In the genomic region with DNA sequence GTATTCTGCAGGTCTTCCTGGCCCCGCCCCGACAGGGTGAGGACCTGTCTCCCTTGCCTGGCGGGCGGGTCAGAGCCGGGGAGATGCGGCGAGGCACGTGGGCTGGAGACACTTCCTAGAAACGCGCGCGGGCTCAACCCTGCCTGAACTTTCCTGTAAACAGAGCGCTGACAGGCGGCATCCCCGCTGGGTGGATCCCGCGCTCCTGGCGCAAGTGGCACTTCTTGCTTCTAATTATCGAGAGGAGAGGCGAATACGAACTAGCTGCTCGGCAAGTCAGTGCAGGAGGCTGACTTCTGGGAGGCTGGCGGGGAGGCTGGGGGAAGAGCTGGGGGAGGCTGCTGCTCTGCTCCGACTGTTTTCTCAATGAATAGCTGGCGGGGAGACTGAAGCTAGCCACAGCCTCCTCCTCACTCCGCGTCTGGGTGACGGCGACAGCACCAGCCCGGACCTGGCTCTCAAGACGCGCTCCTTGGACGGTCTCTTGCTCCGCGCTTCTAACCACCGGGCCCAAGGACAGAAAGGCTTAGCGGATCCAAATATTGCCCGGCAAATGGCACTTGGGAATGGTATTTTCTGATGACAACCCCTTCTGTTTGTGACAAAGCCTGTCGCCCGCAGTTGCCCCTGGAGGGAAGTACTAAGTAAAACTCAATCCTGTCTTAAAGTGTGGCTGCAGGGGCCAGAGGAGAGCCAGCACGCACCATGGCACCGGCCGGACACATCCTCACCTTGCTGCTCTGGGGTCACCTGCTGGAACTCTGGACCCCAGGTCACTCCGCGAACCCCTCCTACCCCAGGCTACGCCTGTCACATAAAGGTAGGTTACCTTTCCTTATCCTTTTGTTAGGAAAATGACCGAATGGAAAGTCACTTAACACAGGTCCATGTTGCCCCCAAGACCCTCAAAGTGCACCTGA, we compare ENCODE assay signal across 9 mouse cellular contexts. TPM values are rescaled to one million over a fixed set of nuclear protein-coding genes. Genes with fewer than 3 reads are reported as not detected.
DNase-seq lines count a peak whose midpoint lies in the region; ATAC-seq and TF ChIP-seq lines count a peak whose summit lies in the region.
"Had no signal": no experiment of that assay in that cellular context is flagged by ENCODE, and none has a peak within 500 bp of the region (broad histone marks: within the 10 kb centered on the region; RNA-seq: fewer than 3 reads in every experiment).

Gene Sema3e (plus strand): TSS at position 72 of the 920 bp plus-strand sequence.

- peak; percentile 74 for ATAC-seq in embryonic facial prominence, embryonic 12.5 days (ENCODE audit: insufficient number of reproducible peaks, insufficient read depth, low FRiP score, low TSS enrichment)
- no peak for ATAC-seq in liver, embryonic 16.5 days (ENCODE audit: low read depth)
- peak; percentile 88 for ATAC-seq in neural tube, embryonic 15.5 days (ENCODE audit: low FRiP score)

- peak within 1 kb of the TSS; percentile 85 for H3K4me2 ChIP-seq in embryonic facial prominence, embryonic 12.5 days (replicated peaks)
- H3K4me2 ChIP-seq in liver, embryonic 16.5 days (ENCODE audit: low read depth, low read length): peak within 1 kb of the TSS; percentile 44
- peak within 1 kb of the TSS; percentile 95 for H3K4me2 ChIP-seq in neural tube, embryonic 15.5 days

- peak; percentile 78 for DNase-seq in heart, embryonic 10.5 days (ENCODE audit: low spot score)
- no peak for DNase-seq in heart, postnatal 25 days (ENCODE audit: low spot score)
- DNase-seq in heart, postnatal 4 days: peak; percentile 20
- peak; percentile 44 to 50 for DNase-seq in layer of hippocampus, adult 2 months (ENCODE audit: low spot score in 2 of 2)
- DNase-seq in adipocyte (ENCODE audit: low spot score): no peak

- peaks cover 8% of the 10 kb centered on the region; the same call in 1 of the 2 replicates for H3K27me3 ChIP-seq in heart, embryonic 10.5 days (ENCODE audit: insufficient read depth, poor library complexity, severe bottlenecking)
- H3K27me3 ChIP-seq in embryonic facial prominence, embryonic 12.5 days: peaks cover 6% of the 10 kb centered on the region
- peaks cover 9% of the 10 kb centered on the region for H3K27me3 ChIP-seq in liver, embryonic 16.5 days (ENCODE audit: control insufficient read depth, insufficient read depth, low read depth, low read length)
- no peaks in the 10 kb centered on the region for H3K27me3 ChIP-seq in neural tube, embryonic 15.5 days (replicated peaks)
- H3K27me3 ChIP-seq: CH12.LX had no signal

- H3K9ac ChIP-seq in embryonic facial prominence, embryonic 12.5 days: peak within 1 kb of the TSS; percentile 36
- no peak within 1 kb of the TSS for H3K9ac ChIP-seq in liver, embryonic 16.5 days (ENCODE audit: low read depth, low read length)
- peak within 1 kb of the TSS; percentile 51 for H3K9ac ChIP-seq in neural tube, embryonic 15.5 days (replicated peaks)

- no peak for TF ChIP-seq CTCF in layer of hippocampus, adult 2 months (conservative IDR thresholded peaks at IDR 0.05)

- peak within 1 kb of the TSS; percentile 33; the same call in 1 of the 2 replicates for H3K27ac ChIP-seq in heart, embryonic 10.5 days
- H3K27ac ChIP-seq in embryonic facial prominence, embryonic 12.5 days: no peak within 1 kb of the TSS
- H3K27ac ChIP-seq in layer of hippocampus, adult 2 months: peak within 1 kb of the TSS; percentile 90
- H3K27ac ChIP-seq in liver, embryonic 16.5 days (ENCODE audit: low read length): no peak within 1 kb of the TSS
- no peak within 1 kb of the TSS for H3K27ac ChIP-seq in neural tube, embryonic 15.5 days (replicated peaks)

- intact Hi-C loops in heart, postnatal 25 days (cut with DNase I): no loop called here

- H3K4me3 ChIP-seq in heart, embryonic 10.5 days: peak within 1 kb of the TSS; percentile 69
- peak within 1 kb of the TSS; percentile 54 for H3K4me3 ChIP-seq in embryonic facial prominence, embryonic 12.5 days
- H3K4me3 ChIP-seq in layer of hippocampus, adult 2 months: peak within 1 kb of the TSS; percentile 74
- peak within 1 kb of the TSS; percentile 24; the same call in 1 of the 2 replicates for H3K4me3 ChIP-seq in liver, embryonic 16.5 days (ENCODE audit: low read depth, low read length)
- H3K4me3 ChIP-seq in neural tube, embryonic 15.5 days (replicated peaks): peak within 1 kb of the TSS; percentile 54

- H3K4me1 ChIP-seq in heart, embryonic 10.5 days: peaks cover 4% of the 10 kb centered on the region; the same call in 1 of the 2 replicates
- peaks cover 3% of the 10 kb centered on the region; the same call in 1 of the 2 replicates for H3K4me1 ChIP-seq in embryonic facial prominence, embryonic 12.5 days
- H3K4me1 ChIP-seq in liver, embryonic 16.5 days (ENCODE audit: control insufficient read depth, low read depth, low read length): no peaks in the 10 kb centered on the region
- H3K4me1 ChIP-seq in neural tube, embryonic 15.5 days: peaks cover 11% of the 10 kb centered on the region

- H3K36me3 ChIP-seq in heart, embryonic 10.5 days: no peaks in the 10 kb centered on the region
- H3K36me3 ChIP-seq in embryonic facial prominence, embryonic 12.5 days: no peaks in the 10 kb centered on the region
- no peaks in the 10 kb centered on the region for H3K36me3 ChIP-seq in liver, embryonic 16.5 days (ENCODE audit: control insufficient read depth, insufficient read depth)
- H3K36me3 ChIP-seq in neural tube, embryonic 15.5 days: no peaks in the 10 kb centered on the region

- WGBS in heart, embryonic 10.5 days: under 1% methylated on average over 47 of the region's 47 CpGs
- WGBS in embryonic facial prominence, embryonic 12.5 days: under 1% methylated on average over 47 of the region's 47 CpGs
- 2% methylated on average over 47 of the region's 47 CpGs for WGBS in liver, embryonic 16.5 days (ENCODE audit: insufficient replicate concordance)
- 1% methylated on average over 47 of the region's 47 CpGs for WGBS in neural tube, embryonic 15.5 days

- H3K9me3 ChIP-seq in heart, embryonic 10.5 days: no peaks in the 10 kb centered on the region
- peaks cover 5% of the 10 kb centered on the region; the same call in 1 of the 2 replicates for H3K9me3 ChIP-seq in embryonic facial prominence, embryonic 12.5 days
- H3K9me3 ChIP-seq in liver, embryonic 16.5 days (replicated peaks; ENCODE audit: control insufficient read depth, low read length): no peaks in the 10 kb centered on the region
- no peaks in the 10 kb centered on the region for H3K9me3 ChIP-seq in neural tube, embryonic 15.5 days (replicated peaks)

RNA-seq across cellular contexts. Expression of gene Sema3e, which starts in this region (rescaled TPM):
- 0.89 and 1.3 TPM in 2 replicates for polyA plus RNA-seq in heart, embryonic 10.5 days (2016; fragmentation: Nextera tagmentation; extraction: Ambion mirVana)
- under 1 TPM; 0.14 to 0.36 TPM for total RNA-seq in heart, postnatal 25 days (2021)
- 3.0 and 3.2 TPM in 2 replicates for polyA plus RNA-seq in embryonic facial prominence, embryonic 12.5 days (2016; fragmentation: Nextera tagmentation; extraction: Ambion mirVana)
- total RNA-seq in heart, postnatal 4 days (2021): under 1 TPM; 0.31 to 0.34 TPM
- 10 to 100 TPM; 40.9 to 44.2 TPM for total RNA-seq in layer of hippocampus, adult 2 months (2021)
- polyA plus RNA-seq in liver, embryonic 16.5 days (2015; fragmentation: Nextera tagmentation; extraction: Ambion mirVana): 0.05 and 0.08 TPM in 2 replicates
- polyA plus RNA-seq in neural tube, embryonic 15.5 days (2015; fragmentation: Nextera tagmentation; extraction: Ambion mirVana): 2.2 and 3.3 TPM in 2 replicates
- total RNA-seq: CH12.LX had no signal

Comparison
In these comparisons a context has a peak if more than half of its experiments do, and no peak if none do; other contexts are left out.
1. RNA of gene Sema3e (total RNA-seq): 40.9 to 44.2 TPM in layer of hippocampus, adult 2 months; 0.14 to 0.36 TPM in heart, postnatal 25 days and 0.31 to 0.34 TPM in heart, postnatal 4 days; every median in the first group is over 10 times any median in the second.
2. DNase-seq: peak in heart, embryonic 10.5 days (single experiment) and layer of hippocampus, adult 2 months (2 of 2); none in heart, postnatal 25 days (single experiment) and adipocyte (single experiment).
3. Peak in DNase-seq in heart, postnatal 4 days; RNA of the gene not detected or under 1 TPM.
4. H3K27ac ChIP-seq: peak in heart, embryonic 10.5 days (single experiment) and layer of hippocampus, adult 2 months (single experiment); none in embryonic facial prominence, embryonic 12.5 days (single experiment), liver, embryonic 16.5 days (single experiment) and neural tube, embryonic 15.5 days (single experiment).
5. H3K4me3 ChIP-seq: peak in every context shown above with its lines; median percentile 74 in layer of hippocampus, adult 2 months; 69 in heart, embryonic 10.5 days; 54 in embryonic facial prominence, embryonic 12.5 days; 54 in neural tube, embryonic 15.5 days; 24 in liver, embryonic 16.5 days.
6. H3K4me2 ChIP-seq: peak in every context shown above with its lines; median percentile 95 in neural tube, embryonic 15.5 days; 85 in embryonic facial prominence, embryonic 12.5 days; 44 in liver, embryonic 16.5 days.